ENCODE assay signal across 8 mouse cellular contexts in genomic region chr3:107036458-107037039, GRCm38 (mm10). TPM values are rescaled to one million over a fixed set of nuclear protein-coding genes. Genes with fewer than 3 reads are reported as not detected.
DNase-seq lines count a peak whose midpoint lies in the region; ATAC-seq lines count a peak whose summit lies in the region.

No protein-coding gene starts in this region.

- H3K4me3 ChIP-seq in kidney, embryonic 16.5 days (ENCODE audit: low read length) = peak overlapping the region; percentile 72

- H3K9me3 ChIP-seq in kidney, embryonic 16.5 days (ENCODE audit: low read length) = no peaks in the 10 kb centered on the region

- H3K4me2 ChIP-seq in kidney, embryonic 16.5 days (replicated peaks; ENCODE audit: low read depth, low read length) = peak overlapping the region; percentile 99

- H3K4me1 ChIP-seq in kidney, embryonic 16.5 days (ENCODE audit: insufficient read depth, low read length) = peaks cover 11% of the 10 kb centered on the region

- peak overlapping the region; percentile 82 for H3K9ac ChIP-seq in kidney, embryonic 16.5 days (replicated peaks; ENCODE audit: low read length)

- under 1% methylated on average over 40 of the region's 55 CpGs for WGBS in kidney, embryonic 16.5 days

- peak; percentile 18 to 25 for DNase-seq in gastrocnemius, postnatal 4 days (ENCODE audit: low spot score in 2 of 2)
- no peak for DNase-seq in gastrocnemius, postnatal 14 days
- peak; percentile 36 for DNase-seq in brain, adult 2 months (ENCODE audit: low read depth, low spot score)
- peak; percentile 10 for DNase-seq in lung, postnatal 14 days
- peak; percentile 26 to 30 for DNase-seq in spleen, postnatal 10 days (ENCODE audit: low spot score in 2 of 2)

- H3K27me3 ChIP-seq in kidney, embryonic 16.5 days (ENCODE audit: insufficient read depth, low read length) = peaks cover 11% of the 10 kb centered on the region; the same call in 1 of the 2 replicates

- intact Hi-C loops in gastrocnemius, postnatal 14 days (cut with DNase I; ENCODE audit: low total_unique reads) = no loop called here

- ATAC-seq in frontal cortex, adult (ENCODE audit: low TSS enrichment) = peak; percentile 25
- ATAC-seq in kidney, embryonic 16.5 days (ENCODE audit: low FRiP score, low TSS enrichment) = peak; percentile 58
- ATAC-seq in activated CD4-positive, CD25-positive, alpha-beta regulatory T cell, adult 4 months = no peak

- H3K27ac ChIP-seq in kidney, embryonic 16.5 days (ENCODE audit: low read length) = no peak overlapping the region

- H3K36me3 ChIP-seq in kidney, embryonic 16.5 days (ENCODE audit: insufficient read depth, low read length) = no peaks in the 10 kb centered on the region

RNA-seq across cellular contexts. Expression of gene Kcna3, which starts 0.6 kb away (rescaled TPM):
- total RNA-seq in gastrocnemius, postnatal 4 days (2021) = under 1 TPM; 0.54 to 0.98 TPM
- total RNA-seq in gastrocnemius, postnatal 14 days (2021) = under 1 TPM in 1 of 2 experiments, not detected in 1; 0.20 TPM
- 1.1 and 1.2 TPM in 2 replicates for polyA plus RNA-seq in kidney, embryonic 16.5 days (2015; fragmentation: Nextera tagmentation; extraction: Ambion mirVana)
- 10 to 100 TPM in 1 of 2 experiments, 1 to 10 TPM in 1; 9.3 to 10.1 TPM for polyA plus RNA-seq in activated CD4-positive, CD25-positive, alpha-beta regulatory T cell, adult 4 months (2017; shearing (Covaris generic))
